Mouse (Mus musculus) forebrain, postnatal 0 days (tissue): Measurements from ENCODE around the gene Hsph1. TPM values are rescaled to one million over a fixed set of nuclear protein-coding genes. Genes with fewer than 3 reads are reported as not detected.
A peak's percentile ranks its signal among the peaks of the same experiment; 100 is the strongest.

Source experiments
- ATAC-seq: fragments of 200-750 bp; cut with Nextera tagmentation; 2 replicates; pipeline ENCODE4 v1.8.0; 2017; ENCODE audit warnings: mild to moderate bottlenecking, moderate library complexity
- DNase-seq: peaks from one replicate; pipeline ENCODE4 v3.0.0-alpha.2; 2015
- H3K27ac ChIP-seq: fragments of 300-500 bp; sonication (generic); 2 replicates; pipeline ENCODE4 v1.5.1; 2014; ENCODE audit warnings: low read depth, mild to moderate bottlenecking, antibody characterized with exemption, low read length, moderate library complexity, mixed read lengths
- H3K27me3 ChIP-seq: fragments of 300-500 bp; sonication (generic); 2 replicates; pipeline ENCODE4 v1.6.1; 2014; ENCODE audit warnings: mild to moderate bottlenecking, low read length, mixed read lengths; ENCODE audit not compliant: insufficient read depth
- H3K36me3 ChIP-seq: fragments of 300-500 bp; sonication (generic); 2 replicates; pipeline ENCODE4 v1.6.1; 2014; ENCODE audit warnings: mild to moderate bottlenecking, moderate library complexity; ENCODE audit not compliant: insufficient read depth
- H3K4me1 ChIP-seq: fragments of 300-500 bp; sonication (generic); 2 replicates; pipeline ENCODE4 v1.6.1; 2014; ENCODE audit warnings: antibody characterized with exemption; ENCODE audit not compliant: insufficient read depth
- H3K4me2 ChIP-seq: fragments of 300-500 bp; sonication (generic); 2 replicates; pipeline ENCODE4 v1.6.1; 2014; ENCODE audit warnings: low read depth, mild to moderate bottlenecking, moderate library complexity
- H3K4me3 ChIP-seq: fragments of 300-500 bp; sonication (generic); 2 replicates; pipeline ENCODE4 v1.5.1; 2014; ENCODE audit warnings: low read depth, low read length, mixed read lengths
- H3K9ac ChIP-seq: fragments of 300-500 bp; sonication (generic); 2 replicates; pipeline ENCODE4 v1.6.1; 2014; ENCODE audit warnings: mild to moderate bottlenecking
- H3K9me3 ChIP-seq: fragments of 300-500 bp; sonication (generic); 2 replicates; pipeline ENCODE4 v1.6.1; 2016; ENCODE audit warnings: low read length
- CTCF ChIP-seq: sonication (generic); IDR thresholded peaks from 2 replicates; pipeline ENCODE4 v1.5.1; 2016; ENCODE audit warnings: antibody characterized with exemption, control low read depth, low read depth
- WGBS: fragments of 180-500 bp; shearing (Covaris S2); extraction: QIAGEN DNeasy Blood & Tissue Kit; methylation state at CpG from one replicate; pipeline ENCODE4 v1.1.7; 2014; 5-methylcytosine and 5-hydroxymethylcytosine counted together
- polyA plus RNA-seq: library from polyadenylated mRNA; unstranded; fragments of >200 nt; fragmentation: Nextera tagmentation; extraction: Ambion mirVana; gene quantifications from 2 replicates; pipeline ENCODE4 v1.2.1, GENCODE M21; 2015
- total RNA-seq: library from RNA; depleted of rRNA; stranded (reverse); fragments of >200 nt; gene quantifications from 2 replicates; pipeline ENCODE4 v1.2.3, GENCODE M21; 2014

The Hsph1 gene
- total and polyA plus RNA-seq, 2 experiments from 2014 or later, result 41.2 to 78.6 TPM

GRCm38 (mm10) chr5:149642783-149643509, 6.8 kb upstream of the Hsph1 start:
- WGBS, result 78% methylated on average over 11 of the region's 11 CpGs
- no peak overlapping the region for H3K27ac ChIP-seq
- ATAC-seq, result no peak

GRCm38 (mm10) chr5:149642366-149642765, 6.2 kb upstream of the Hsph1 start:
- Histone ChIP-seq H3K4me3 (no peak overlapping the region), H3K9ac (no peak overlapping the region), H3K27me3 (no peaks in the 10 kb centered on the region), H3K27ac (no peak overlapping the region), H3K4me2 (no peak overlapping the region), H3K36me3 (no peaks in the 10 kb centered on the region), H3K9me3 (no peaks in the 10 kb centered on the region), H3K4me1 (no peaks in the 10 kb centered on the region)
- 60% methylated on average over 6 of the region's 6 CpGs for WGBS
- no peak for DNase-seq
- ATAC-seq, result no peak; the same call in 1 of the 2 replicates
- TF ChIP-seq CTCF, result peak; percentile 69

More at GRCm38 (mm10) chr5:149642783-149643509, 6.8 kb upstream of the Hsph1 start:
- Histone ChIP-seq H3K36me3 (no peaks in the 10 kb centered on the region), H3K9me3 (no peaks in the 10 kb centered on the region), H3K4me3 (no peak overlapping the region), H3K4me1 (peaks cover under 1% of the 10 kb centered on the region; the same call in 1 of the 2 replicates), H3K9ac (no peak overlapping the region), H3K4me2 (no peak overlapping the region), H3K27me3 (no peaks in the 10 kb centered on the region)
- TF ChIP-seq CTCF, result no peak
- no peak for DNase-seq

- no peak for ATAC-seq
- H3K9ac ChIP-seq, result no peak overlapping the region
- H3K27ac ChIP-seq, result no peak overlapping the region
- no peaks in the 10 kb centered on the region for H3K36me3 ChIP-seq
- no peaks in the 10 kb centered on the region for H3K4me1 ChIP-seq
- H3K4me2 ChIP-seq, result no peak overlapping the region
- H3K9me3 ChIP-seq, result no peaks in the 10 kb centered on the region
- no peak for TF ChIP-seq CTCF
- H3K4me3 ChIP-seq, result no peak overlapping the region
- WGBS, result 89% methylated on average over 8 of the region's 8 CpGs
- H3K27me3 ChIP-seq, result no peaks in the 10 kb centered on the region
- DNase-seq, result no peak
These were observed 5.2 kb upstream of the Hsph1 start for GRCm38 (mm10) chr5:149641277-149641892.

- Histone ChIP-seq H3K27me3 (no peaks in the 10 kb centered on the region), H3K36me3 (peaks cover 6% of the 10 kb centered on the region; the same call in 1 of the 2 replicates), H3K4me3 (peak overlapping the region; percentile 79), H3K9me3 (no peaks in the 10 kb centered on the region), H3K27ac (peak overlapping the region; percentile 87), H3K4me2 (peak overlapping the region; percentile 64), H3K4me1 (peaks cover 10% of the 10 kb centered on the region; the same call in 1 of the 2 replicates), H3K9ac (peak overlapping the region; percentile 76)
- 32% methylated on average over 8 of the region's 8 CpGs for WGBS
- DNase-seq, result peak; percentile 46
- TF ChIP-seq CTCF, result no peak
- ATAC-seq, result no peak
These were observed 1.1 kb upstream of the Hsph1 start for GRCm38 (mm10) chr5:149637306-149637705.

- Histone ChIP-seq H3K27ac (peak overlapping the region; percentile 92), H3K9me3 (no peaks in the 10 kb centered on the region), H3K4me1 (peaks cover 10% of the 10 kb centered on the region; the same call in 1 of the 2 replicates), H3K9ac (peak overlapping the region; percentile 76), H3K4me2 (peak overlapping the region; percentile 64), H3K4me3 (peak overlapping the region; percentile 79), H3K27me3 (no peaks in the 10 kb centered on the region), H3K36me3 (peaks cover 22% of the 10 kb centered on the region)
- TF ChIP-seq CTCF, result no peak
- under 1% methylated on average over 24 of the region's 24 CpGs for WGBS
- DNase-seq, result peak; percentile 52
- peak; percentile 1 for ATAC-seq
These were observed 620 bp downstream of the Hsph1 start for GRCm38 (mm10) chr5:149635556-149635955.

GRCm38 (mm10) chr5:149634409-149635035, 1.7 kb downstream of the Hsph1 start:
- H3K9ac ChIP-seq, result peak overlapping the region; percentile 76
- TF ChIP-seq CTCF, result no peak
- no peak for ATAC-seq
- no peak overlapping the region for H3K27ac ChIP-seq
- H3K36me3 ChIP-seq, result peaks cover 33% of the 10 kb centered on the region
- peaks cover 10% of the 10 kb centered on the region; the same call in 1 of the 2 replicates for H3K4me1 ChIP-seq
- no peaks in the 10 kb centered on the region for H3K9me3 ChIP-seq
- no peaks in the 10 kb centered on the region for H3K27me3 ChIP-seq
- H3K4me2 ChIP-seq, result peak overlapping the region; percentile 64
- 57% methylated on average over 11 of the region's 11 CpGs for WGBS
- DNase-seq, result no peak
- peak overlapping the region; percentile 79 for H3K4me3 ChIP-seq
